Mouse (Mus musculus): ENCODE data around the gene Dnah3. TPM values are rescaled to one million over a fixed set of nuclear protein-coding genes. Genes with fewer than 3 reads are reported as not detected.

The Dnah3 gene
- polyA plus RNA-seq, 1 experiment from 2014 or later = not detected

GRCm38 (mm10) chr7:120036422-120036821 lies 58.7 kb downstream of the Dnah3 start:
- Histone ChIP-seq H3K4me3 (no peak overlapping the region), H3K27me3 (no peaks in the 10 kb centered on the region), H3K9ac (no peak overlapping the region), H3K27ac (no peak overlapping the region), H3K36me3 (no peaks in the 10 kb centered on the region), H3K4me2 (replicated peaks) (no peak overlapping the region), H3K4me1 (no peaks in the 10 kb centered on the region), H3K9me3 (no peaks in the 10 kb centered on the region)
- ATAC-seq (ENCODE audit: low FRiP score, low read depth) = no peak
- WGBS = 85% methylated on average over 5 of the region's 5 CpGs

- Histone ChIP-seq H3K4me2 (replicated peaks) (no peak overlapping the region), H3K27me3 (no peaks in the 10 kb centered on the region), H3K4me3 (no peak overlapping the region), H3K4me1 (no peaks in the 10 kb centered on the region), H3K27ac (no peak overlapping the region), H3K9me3 (no peaks in the 10 kb centered on the region), H3K9ac (no peak overlapping the region), H3K36me3 (no peaks in the 10 kb centered on the region)
- no peak for ATAC-seq (ENCODE audit: low FRiP score, low read depth)
- 82% methylated on average over 4 of the region's 4 CpGs for WGBS
Measured at GRCm38 (mm10) chr7:120034996-120035395, 60.1 kb downstream of the Dnah3 start.

DNA sequence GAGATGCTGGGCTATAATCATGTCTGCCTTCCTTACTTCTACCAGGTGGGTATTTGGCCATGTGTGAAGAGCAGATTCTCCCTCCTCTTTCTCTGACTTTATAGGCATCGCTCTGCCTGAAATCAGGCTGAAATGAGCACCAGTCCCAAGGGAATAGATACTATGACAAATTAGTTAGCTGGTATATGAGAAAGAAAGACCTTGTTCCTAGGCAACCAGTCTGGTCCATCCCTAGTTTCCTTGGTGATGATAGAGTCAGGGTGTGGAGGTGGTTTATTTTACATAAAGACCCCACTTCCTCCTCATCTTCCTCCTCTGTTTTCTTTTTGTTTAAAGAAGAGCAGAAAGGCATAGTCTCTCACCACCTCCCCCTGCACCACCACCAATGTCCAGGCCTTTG lies 60.5 kb downstream of the Dnah3 start:
- H3K4me2 ChIP-seq (replicated peaks) = no peak overlapping the region
- no peaks in the 10 kb centered on the region for H3K36me3 ChIP-seq
- no peak overlapping the region for H3K4me3 ChIP-seq
- H3K4me1 ChIP-seq = no peaks in the 10 kb centered on the region
- 95% methylated on average over 1 of the region's 1 CpGs for WGBS
- H3K27ac ChIP-seq = no peak overlapping the region
- no peaks in the 10 kb centered on the region for H3K27me3 ChIP-seq
- no peak for ATAC-seq (ENCODE audit: low FRiP score, low read depth)
- no peaks in the 10 kb centered on the region for H3K9me3 ChIP-seq
- no peak overlapping the region for H3K9ac ChIP-seq

DNA sequence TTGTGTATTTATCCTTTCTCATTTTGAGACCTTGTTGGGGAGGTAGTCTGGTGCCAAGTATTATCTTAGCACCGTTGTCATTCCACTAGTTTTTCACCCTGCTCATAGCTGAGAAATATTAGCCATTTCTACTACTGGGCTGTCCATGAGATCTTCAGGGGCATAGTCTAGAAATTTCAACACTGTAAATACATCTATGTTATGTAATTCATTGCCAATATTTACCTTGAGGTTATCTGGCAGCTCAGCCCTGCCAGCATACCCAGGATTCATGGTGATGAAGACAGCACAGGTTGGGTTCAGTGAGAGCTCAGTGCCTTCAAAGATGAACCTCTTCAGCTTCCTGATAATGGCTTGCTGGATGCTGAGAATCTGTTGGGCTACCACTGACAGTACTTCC lies 66.4 kb downstream of the Dnah3 start:
- Histone ChIP-seq H3K4me1 (no peaks in the 10 kb centered on the region), H3K9ac (no peak overlapping the region), H3K4me2 (replicated peaks) (no peak overlapping the region), H3K27ac (no peak overlapping the region), H3K36me3 (no peaks in the 10 kb centered on the region), H3K27me3 (no peaks in the 10 kb centered on the region), H3K4me3 (no peak overlapping the region), H3K9me3 (0 out of 2 replicates have a peak, but pooled peaks cover 3% of the 10 kb centered on the region)
- no peak for ATAC-seq (ENCODE audit: low FRiP score, low read depth)
- WGBS = 86% methylated on average over 1 of the region's 1 CpGs

DNA sequence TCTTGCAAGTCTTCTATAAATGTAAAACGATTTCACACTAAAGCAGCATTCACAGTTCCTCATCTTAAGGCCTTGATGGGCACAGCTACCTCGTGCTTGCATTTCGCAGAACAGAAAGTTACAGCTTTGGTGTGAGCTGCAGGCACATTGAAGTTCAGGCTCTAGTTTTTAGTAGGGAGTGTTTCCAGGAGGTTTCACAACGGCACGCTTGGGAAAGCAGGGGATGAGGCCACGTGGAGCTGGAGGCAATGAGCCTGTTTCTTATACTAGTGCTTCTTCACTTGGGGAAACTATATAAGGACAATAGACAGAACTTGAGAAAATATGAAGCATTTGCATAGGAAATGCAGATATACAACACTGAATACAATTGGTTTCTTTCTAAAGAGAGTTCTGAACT lies 98.0 kb downstream of the Dnah3 start:
- Histone ChIP-seq H3K9ac (no peak overlapping the region), H3K4me2 (replicated peaks) (no peak overlapping the region), H3K27ac (no peak overlapping the region), H3K4me3 (no peak overlapping the region), H3K9me3 (no peaks in the 10 kb centered on the region), H3K36me3 (no peaks in the 10 kb centered on the region), H3K4me1 (no peaks in the 10 kb centered on the region), H3K27me3 (no peaks in the 10 kb centered on the region)
- WGBS = 73% methylated on average over 6 of the region's 6 CpGs
- ATAC-seq (ENCODE audit: low FRiP score, low read depth) = no peak

- Histone ChIP-seq H3K4me3 (no peak overlapping the region), H3K36me3 (no peaks in the 10 kb centered on the region), H3K4me2 (replicated peaks) (no peak overlapping the region), H3K27me3 (no peaks in the 10 kb centered on the region), H3K9ac (no peak overlapping the region), H3K9me3 (no peaks in the 10 kb centered on the region), H3K27ac (no peak overlapping the region), H3K4me1 (no peaks in the 10 kb centered on the region)
- WGBS = 83% methylated on average over 3 of the region's 3 CpGs
- ATAC-seq (ENCODE audit: low FRiP score, low read depth) = no peak
Measured at GRCm38 (mm10) chr7:119985279-119985912, 109.7 kb downstream of the Dnah3 start.

GRCm38 (mm10) chr7:119980170-119980569 lies 114.9 kb downstream of the Dnah3 start:
- no peak overlapping the region for H3K9ac ChIP-seq
- H3K27me3 ChIP-seq = no peaks in the 10 kb centered on the region
- H3K4me2 ChIP-seq (replicated peaks) = no peak overlapping the region
- no peaks in the 10 kb centered on the region for H3K36me3 ChIP-seq
- no peak overlapping the region for H3K27ac ChIP-seq
- H3K9me3 ChIP-seq = no peaks in the 10 kb centered on the region
- no peak for ATAC-seq (ENCODE audit: low FRiP score, low read depth)
- no peaks in the 10 kb centered on the region for H3K4me1 ChIP-seq
- WGBS = 84% methylated on average over 3 of the region's 3 CpGs
- H3K4me3 ChIP-seq = no peak overlapping the region

DNA sequence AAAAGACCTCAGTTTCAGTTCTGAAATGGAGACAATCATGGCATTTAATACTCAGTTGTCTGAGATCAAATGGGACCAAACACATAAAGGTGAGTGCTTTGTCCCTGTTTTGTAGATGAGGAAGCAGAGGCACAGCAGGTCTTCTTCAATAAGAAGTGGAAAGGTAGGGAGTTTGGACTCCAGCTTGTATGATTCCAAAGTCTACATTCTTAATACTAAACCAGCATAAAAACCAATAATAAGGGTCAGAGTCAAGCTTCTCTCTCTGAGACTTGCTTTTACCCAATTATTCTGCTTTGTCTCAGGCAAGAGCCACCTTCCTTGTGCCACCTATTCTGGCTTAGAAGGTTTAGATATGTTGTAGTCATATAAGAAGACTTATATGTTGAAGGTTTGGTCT lies 116.5 kb downstream of the Dnah3 start:
- no peak for ATAC-seq (ENCODE audit: low FRiP score, low read depth)

GRCm38 (mm10) chr7:119977574-119977973 lies 117.5 kb downstream of the Dnah3 start:
- WGBS = 85% methylated on average over 7 of the region's 7 CpGs
- no peak for ATAC-seq (ENCODE audit: low FRiP score, low read depth)
- H3K4me1 ChIP-seq = no peaks in the 10 kb centered on the region
- H3K36me3 ChIP-seq = no peaks in the 10 kb centered on the region
- no peaks in the 10 kb centered on the region for H3K27me3 ChIP-seq
- H3K27ac ChIP-seq = no peak overlapping the region
- no peak overlapping the region for H3K4me2 ChIP-seq (replicated peaks)
- H3K9me3 ChIP-seq = no peaks in the 10 kb centered on the region
- H3K4me3 ChIP-seq = no peak overlapping the region
- H3K9ac ChIP-seq = no peak overlapping the region

More for the DNA sequence above, 116.5 kb downstream of the Dnah3 start:
- H3K4me2 ChIP-seq (replicated peaks) = no peak overlapping the region
- no peak overlapping the region for H3K27ac ChIP-seq
- H3K4me3 ChIP-seq = no peak overlapping the region
- H3K36me3 ChIP-seq = no peaks in the 10 kb centered on the region
- H3K27me3 ChIP-seq = no peaks in the 10 kb centered on the region
- no peaks in the 10 kb centered on the region for H3K9me3 ChIP-seq
- no peak overlapping the region for H3K9ac ChIP-seq
- H3K4me1 ChIP-seq = no peaks in the 10 kb centered on the region

DNA sequence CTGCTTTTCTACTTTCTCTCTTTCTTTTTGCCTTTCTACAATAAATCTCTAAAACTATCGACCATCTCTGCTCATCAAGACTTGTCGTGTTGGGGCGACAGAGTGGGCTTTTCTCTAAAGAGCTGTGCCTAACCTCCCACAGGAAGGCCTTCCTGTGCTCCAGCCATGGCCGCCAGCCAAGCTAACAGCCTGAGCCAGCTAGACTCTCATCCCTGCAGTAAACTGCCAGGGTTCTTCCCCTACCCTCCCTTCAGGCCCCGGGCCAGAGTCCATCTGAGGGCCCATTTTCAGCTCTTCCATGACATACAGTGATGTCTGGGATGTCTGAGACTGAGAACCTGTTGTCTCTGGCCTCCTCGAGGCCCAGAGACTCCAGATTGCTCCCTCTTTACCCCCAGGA lies 118.8 kb downstream of the Dnah3 start:
- Histone ChIP-seq H3K9ac (no peak overlapping the region), H3K4me3 (no peak overlapping the region)

DNA sequence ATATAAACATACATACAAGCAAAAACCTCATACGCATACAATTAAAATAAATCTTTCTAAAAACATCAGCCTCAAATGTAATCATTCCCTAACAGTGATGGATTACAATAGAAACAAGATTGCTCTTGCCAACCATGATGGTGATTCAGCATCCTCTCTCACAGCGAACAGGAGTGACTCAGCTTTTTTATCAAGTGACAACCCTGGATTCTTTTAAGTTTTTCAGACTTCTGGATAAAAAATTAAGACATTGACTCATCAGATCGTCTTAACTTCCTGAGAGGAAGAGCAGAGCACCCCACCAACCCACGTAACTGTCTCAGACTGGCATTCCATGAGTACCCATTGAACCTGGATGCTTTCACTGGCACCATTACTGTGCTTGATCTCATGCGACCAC lies 120.9 kb downstream of the Dnah3 start:
- H3K9ac ChIP-seq = no peak overlapping the region
- H3K27me3 ChIP-seq = no peaks in the 10 kb centered on the region
- no peaks in the 10 kb centered on the region for H3K36me3 ChIP-seq
- H3K27ac ChIP-seq = no peak overlapping the region
- H3K4me3 ChIP-seq = no peak overlapping the region
- no peaks in the 10 kb centered on the region for H3K9me3 ChIP-seq
- ATAC-seq (ENCODE audit: low FRiP score, low read depth) = no peak
- no peaks in the 10 kb centered on the region for H3K4me1 ChIP-seq
- no peak overlapping the region for H3K4me2 ChIP-seq (replicated peaks)
- WGBS = 87% methylated on average over 5 of the region's 5 CpGs

More for the DNA sequence above, 118.8 kb downstream of the Dnah3 start:
- H3K4me2 ChIP-seq (replicated peaks) = no peak overlapping the region
- no peaks in the 10 kb centered on the region for H3K36me3 ChIP-seq
- WGBS = 76% methylated on average over 6 of the region's 6 CpGs
- H3K27me3 ChIP-seq = no peaks in the 10 kb centered on the region
- ATAC-seq (ENCODE audit: low FRiP score, low read depth) = no peak
- no peaks in the 10 kb centered on the region for H3K4me1 ChIP-seq
- no peaks in the 10 kb centered on the region for H3K9me3 ChIP-seq
- H3K27ac ChIP-seq = no peak overlapping the region

DNA sequence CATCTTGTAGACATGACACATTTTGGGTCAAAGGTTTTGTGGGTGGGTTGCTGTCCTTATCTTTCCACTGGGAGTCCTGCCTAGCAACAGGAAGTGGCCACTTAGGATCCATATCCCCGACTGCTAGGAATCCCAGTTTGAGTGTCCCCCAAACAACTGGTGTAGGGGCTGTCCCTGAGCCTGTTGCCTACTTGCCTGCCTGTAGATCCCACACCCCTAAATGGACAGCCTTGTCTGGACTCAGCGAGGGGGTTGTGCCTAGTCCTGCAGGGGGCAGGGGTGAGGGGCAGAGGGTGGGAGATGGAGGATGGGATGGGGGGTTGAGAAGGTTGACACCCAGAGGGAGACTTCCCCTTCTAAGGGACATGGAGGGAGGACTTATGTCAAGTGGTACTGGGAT lies 125.8 kb downstream of the Dnah3 start:
- Histone ChIP-seq H3K36me3 (no peaks in the 10 kb centered on the region), H3K4me1 (no peaks in the 10 kb centered on the region), H3K9ac (no peak overlapping the region), H3K27me3 (no peaks in the 10 kb centered on the region), H3K9me3 (no peaks in the 10 kb centered on the region), H3K4me2 (replicated peaks) (no peak overlapping the region), H3K27ac (no peak overlapping the region), H3K4me3 (no peak overlapping the region)
- WGBS = 88% methylated on average over 2 of the region's 2 CpGs
- peak; percentile 36; the same call in 1 of the 2 replicates for ATAC-seq (ENCODE audit: low FRiP score, low read depth)

DNA sequence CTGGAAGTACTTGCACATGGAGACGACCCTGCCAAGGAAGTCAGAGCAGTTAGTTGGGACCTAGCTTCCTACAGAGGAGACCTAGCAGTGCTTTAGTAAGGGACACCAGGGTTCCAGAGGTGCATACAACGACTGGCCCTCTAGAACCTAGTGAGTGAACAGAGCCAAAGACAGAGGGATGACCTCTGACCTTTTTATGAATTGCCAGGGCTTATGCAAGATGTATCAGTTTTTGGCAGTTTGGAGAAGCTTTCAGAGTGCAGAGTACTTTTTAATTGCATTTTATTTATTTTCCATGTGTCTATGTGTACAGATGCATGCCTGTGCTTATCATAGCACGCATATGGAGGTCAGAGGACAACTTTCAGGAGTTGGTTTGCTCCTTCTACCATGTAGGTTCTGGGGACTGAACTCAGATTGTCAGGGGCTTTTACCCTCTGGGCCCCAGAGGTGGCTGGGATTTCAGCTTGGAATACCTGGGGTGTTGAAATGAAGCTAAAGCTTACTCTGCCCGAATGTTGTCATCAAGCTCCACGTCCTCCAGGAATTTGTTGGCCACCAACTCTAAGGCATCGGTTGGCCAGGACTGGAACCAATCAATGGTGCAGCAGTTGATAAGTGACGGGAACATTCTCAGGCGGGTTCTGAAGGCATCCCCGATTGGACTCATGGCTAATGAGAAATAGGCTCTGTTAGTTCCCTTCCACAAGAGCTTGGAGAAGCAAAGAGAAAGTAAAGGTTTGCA lies 129.3 kb downstream of the Dnah3 start:
- WGBS = 82% methylated on average over 9 of the region's 9 CpGs
- no peak overlapping the region for H3K4me2 ChIP-seq (replicated peaks)
- no peak for ATAC-seq (ENCODE audit: low FRiP score, low read depth)
- no peak overlapping the region for H3K4me3 ChIP-seq
- no peaks in the 10 kb centered on the region for H3K27me3 ChIP-seq
- no peak overlapping the region for H3K9ac ChIP-seq
- no peaks in the 10 kb centered on the region for H3K36me3 ChIP-seq
- no peaks in the 10 kb centered on the region for H3K9me3 ChIP-seq
- no peak overlapping the region for H3K27ac ChIP-seq
- H3K4me1 ChIP-seq = no peaks in the 10 kb centered on the region

Data from limb, embryonic 13.5 days (tissue).